Mouse (Mus musculus): ENCODE measurements around the gene Asna1.

The Asna1 gene

GRCm38 (mm10) chr8:85035165-85035727 is 10.2 kb upstream of the Asna1 start:
- DNase-seq (ENCODE audit: low read depth, low spot score), result no peak

- peak; percentile 80 for DNase-seq (ENCODE audit: low read depth, low spot score)
Measured at GRCm38 (mm10) chr8:85034764-85035163, 9.7 kb upstream of the Asna1 start.

GRCm38 (mm10) chr8:85033867-85034266 is 8.8 kb upstream of the Asna1 start:
- DNase-seq (ENCODE audit: low read depth, low spot score), result no peak

- DNase-seq (ENCODE audit: low read depth, low spot score), result no peak
Measured at GRCm38 (mm10) chr8:85032622-85033311, 7.7 kb upstream of the Asna1 start.

- no peak for DNase-seq (ENCODE audit: low read depth, low spot score)
Measured at GRCm38 (mm10) chr8:85029271-85029670, 4.2 kb upstream of the Asna1 start.

- no peak for DNase-seq (ENCODE audit: low read depth, low spot score)
Measured at GRCm38 (mm10) chr8:85027922-85028321, 2.8 kb upstream of the Asna1 start.

GRCm38 (mm10) chr8:85027516-85027855 is 2.4 kb upstream of the Asna1 start:
- no peak for DNase-seq (ENCODE audit: low read depth, low spot score)

GRCm38 (mm10) chr8:85026670-85027515 is 1.8 kb upstream of the Asna1 start, which contains the start of gene Trir:
Gene Trir (plus strand): TSS chr8:85026823.
- peak; percentile 93 for DNase-seq (ENCODE audit: low read depth, low spot score)

GRCm38 (mm10) chr8:85023846-85024245 is 1.2 kb downstream of the Asna1 start:
- no peak for DNase-seq (ENCODE audit: low read depth, low spot score)

GRCm38 (mm10) chr8:85021514-85022055 is 3.5 kb downstream of the Asna1 start:
- no peak for DNase-seq (ENCODE audit: low read depth, low spot score)

GRCm38 (mm10) chr8:85017209-85017608 is 7.9 kb downstream of the Asna1 start:
- DNase-seq (ENCODE audit: low read depth, low spot score), result no peak

- no peak for DNase-seq (ENCODE audit: low read depth, low spot score)
Measured at GRCm38 (mm10) chr8:85016724-85017123, 8.4 kb downstream of the Asna1 start.

- no peak for DNase-seq (ENCODE audit: low read depth, low spot score)
Measured at GRCm38 (mm10) chr8:85014431-85014830, 10.7 kb downstream of the Asna1 start, which contains the start of gene Best2. Gene Best2 (minus strand): TSS chr8:85014531.

GRCm38 (mm10) chr8:85013230-85013840 is 11.7 kb downstream of the Asna1 start:
- no peak for DNase-seq (ENCODE audit: low read depth, low spot score)

GRCm38 (mm10) chr8:85011242-85011641 is 13.8 kb downstream of the Asna1 start:
- DNase-seq (ENCODE audit: low read depth, low spot score), result no peak

- DNase-seq (ENCODE audit: low read depth, low spot score), result no peak
Measured at GRCm38 (mm10) chr8:85007686-85008085, 17.4 kb downstream of the Asna1 start.

GRCm38 (mm10) chr8:84997649-84998295 is 27.3 kb downstream of the Asna1 start:
- DNase-seq (ENCODE audit: low read depth, low spot score), result peak; percentile 84

GRCm38 (mm10) chr8:84996978-84997377 is 28.1 kb downstream of the Asna1 start:
- no peak for DNase-seq (ENCODE audit: low read depth, low spot score)

GRCm38 (mm10) chr8:84995680-84996079 is 29.4 kb downstream of the Asna1 start:
- DNase-seq (ENCODE audit: low read depth, low spot score), result no peak

GRCm38 (mm10) chr8:84994375-84994774 is 30.7 kb downstream of the Asna1 start:
- DNase-seq (ENCODE audit: low read depth, low spot score), result no peak

GRCm38 (mm10) chr8:84990836-84991235 is 34.2 kb downstream of the Asna1 start:
- no peak for DNase-seq (ENCODE audit: low read depth, low spot score)

Data from telencephalon, adult 2 months (tissue).